Mouse (Mus musculus): Measurements from ENCODE around the gene Arpc1a.

Gene Arpc1a

DNA sequence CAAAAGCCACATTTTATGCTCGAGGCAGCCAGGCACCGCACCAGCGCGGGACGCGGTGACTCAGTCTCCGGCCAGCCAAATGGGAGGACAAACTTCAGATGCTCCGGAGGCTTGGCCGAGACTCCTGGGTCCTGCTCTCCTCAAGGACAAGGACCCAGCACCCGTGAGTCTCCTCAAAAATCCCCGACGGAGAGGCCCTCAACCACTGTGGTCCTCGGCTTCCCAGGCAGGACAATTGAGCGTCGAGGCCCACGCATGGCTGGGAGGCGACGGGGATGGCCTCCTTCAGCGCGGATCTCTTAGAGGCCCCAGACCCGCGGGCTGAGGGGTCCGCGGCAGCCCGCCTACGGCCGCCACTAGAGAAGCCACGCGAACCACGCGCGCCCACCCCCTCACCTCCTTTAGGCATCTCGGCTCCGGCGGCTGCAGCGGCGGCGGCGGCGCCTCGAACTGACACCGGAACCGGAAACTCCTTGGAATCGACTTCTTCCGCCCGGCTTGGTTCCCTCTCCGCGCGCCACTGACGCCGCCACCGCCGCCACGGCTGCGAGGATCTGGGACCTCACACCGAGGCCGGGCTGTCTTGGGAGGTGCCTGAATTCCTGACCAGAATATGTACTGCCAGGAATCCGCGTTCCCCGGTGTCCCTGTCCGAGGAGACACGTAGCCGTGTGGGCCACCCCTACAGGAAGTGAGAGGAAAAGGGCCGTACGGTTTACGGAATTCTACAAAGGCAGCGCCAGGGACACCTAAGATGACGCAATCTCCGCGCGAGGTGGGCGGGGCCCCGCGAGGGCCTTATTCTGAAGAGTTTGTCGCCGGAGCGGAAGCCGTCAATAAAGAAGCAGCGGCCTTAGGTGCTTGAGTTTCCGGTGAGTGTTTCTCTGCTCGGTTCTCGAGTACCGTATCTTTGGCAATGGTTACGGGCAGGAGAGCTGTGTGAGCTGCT lies 56.2 kb downstream of the Arpc1a start, which contains the start of the genes Pdap1 and Bud31:
Gene Pdap1, minus strand, starts transcription at position 668 of the 949 bp plus-strand sequence.
Gene Bud31, plus strand, starts transcription at position 792 of the 949 bp plus-strand sequence.
- DNase-seq (ENCODE audit: low spot score in 2 of 2): peak; percentile 91 to 95

DNA sequence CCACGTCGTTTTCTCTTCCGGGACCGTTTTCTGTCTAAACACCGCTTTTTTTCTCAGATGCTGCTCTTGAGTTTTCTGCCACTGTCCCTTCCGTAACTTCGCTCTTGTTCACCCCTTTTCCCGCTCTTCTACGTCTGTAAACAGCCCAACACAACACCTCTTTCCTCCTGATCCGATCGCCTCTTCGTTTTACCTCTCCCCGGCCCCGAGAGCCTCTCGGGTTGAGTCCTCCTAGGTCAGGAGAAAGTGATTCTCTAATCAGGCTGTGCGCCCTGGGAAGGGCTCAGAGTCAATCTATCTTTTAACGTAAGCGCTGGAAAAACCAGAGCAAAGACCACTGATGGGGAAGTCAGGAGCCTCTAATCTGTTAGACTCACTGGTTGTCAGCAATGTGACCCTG lies 57.0 kb downstream of the Arpc1a start:
- no peak for DNase-seq (ENCODE audit: low spot score in 2 of 2)

DNA sequence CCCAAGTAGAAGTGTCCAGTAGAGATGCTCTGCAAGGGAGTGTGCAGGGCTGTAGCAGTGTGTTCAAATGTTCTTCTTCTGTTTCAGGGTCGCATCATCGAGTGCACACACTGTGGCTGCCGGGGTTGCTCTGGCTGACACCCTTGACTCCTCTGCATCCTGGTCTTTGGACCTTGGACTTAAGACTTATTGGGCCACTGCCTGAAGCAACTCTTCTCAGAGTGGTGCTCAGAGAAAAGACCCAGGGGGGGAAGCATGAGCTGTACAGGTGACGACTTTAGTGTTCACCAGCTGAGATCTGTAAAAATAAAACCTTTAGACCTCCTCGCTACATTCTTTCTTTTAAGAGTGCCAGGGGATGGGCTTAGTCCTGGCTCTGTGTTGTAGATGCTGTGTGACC lies 64.1 kb downstream of the Arpc1a start:
- DNase-seq (ENCODE audit: low spot score in 2 of 2): no peak

- DNase-seq (ENCODE audit: low spot score in 2 of 2): no peak
Observed at GRCm38 (mm10) chr5:145149294-145149693, 65.7 kb downstream of the Arpc1a start.

GRCm38 (mm10) chr5:145152690-145153089 lies 69.1 kb downstream of the Arpc1a start:
- DNase-seq (ENCODE audit: low spot score in 2 of 2): no peak
